Mouse (Mus musculus): ENCODE measurements around the gene Pbx1.

DNA sequence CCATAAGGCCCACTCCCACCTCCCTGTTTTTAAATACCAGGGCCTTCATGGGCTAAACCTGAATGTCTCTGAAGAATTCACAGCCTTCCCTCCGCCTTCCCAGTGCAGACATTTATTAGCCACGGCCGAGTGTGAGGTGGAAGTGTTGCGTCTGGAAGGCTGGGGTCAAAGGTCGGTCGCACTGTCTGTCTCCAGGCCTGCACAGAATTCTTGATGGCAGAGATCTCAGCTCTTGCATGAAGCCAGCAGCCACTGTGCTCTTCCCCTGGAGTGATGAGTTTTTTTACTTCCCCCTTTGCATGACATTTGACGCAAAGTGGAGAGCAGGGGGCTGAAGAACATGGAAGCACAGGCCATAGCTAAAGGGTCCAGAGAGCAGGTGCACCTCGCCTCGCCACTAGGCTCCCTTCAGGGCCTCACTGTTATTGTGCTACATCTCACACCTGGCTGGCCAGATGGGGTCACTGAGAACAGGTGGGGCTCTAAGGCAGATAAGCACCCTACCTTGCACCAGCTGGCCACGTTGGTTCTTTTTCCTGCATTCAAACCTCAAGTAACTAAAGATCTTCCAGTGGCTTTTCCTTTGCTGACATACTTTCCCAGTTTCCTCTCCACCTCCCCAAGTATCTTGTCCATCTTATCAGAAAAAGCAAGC, 143.1 kb downstream of the Pbx1 start:
- TF ChIP-seq CTCF (IDR thresholded peaks at IDR 0.05; ENCODE audit: control insufficient read depth, insufficient read depth, insufficient replicate concordance, low read depth, low read length) (no peak), POLR2A (IDR thresholded peaks at IDR 0.05; ENCODE audit: control insufficient read depth, low read depth, low read length) (no peak)
